Mouse (Mus musculus) myocyte (in vitro differentiated cells): ENCODE data around the gene Cyba. TPM values are rescaled to one million over a fixed set of nuclear protein-coding genes. Genes with fewer than 3 reads are reported as not detected.

Source experiments
- H3K27me3 ChIP-seq: one replicate; pipeline ENCODE4 v1.6.1; 2011; ENCODE audit not compliant: control insufficient read depth, insufficient read depth, insufficient read length
- H3K36me3 ChIP-seq: one replicate; pipeline ENCODE4 v1.6.1; 2011; ENCODE audit not compliant: control insufficient read depth, insufficient read depth
- H3K4me2 ChIP-seq: one replicate; pipeline ENCODE4 v1.6.1; 2011; ENCODE audit warnings: low read depth, control low read depth
- H3K4me3 ChIP-seq: one replicate; pipeline ENCODE4 v1.5.1; 2011; ENCODE audit warnings: mild to moderate bottlenecking, control low read depth, moderate library complexity
- H3K79me2 ChIP-seq: one replicate; pipeline ENCODE4 v1.6.1; 2011; ENCODE audit not compliant: control insufficient read depth, insufficient read depth
- H3ac ChIP-seq: one replicate; pipeline ENCODE4 v1.6.1; 2011; ENCODE audit not compliant: control insufficient read depth, insufficient read length
- CEBPB ChIP-seq: IDR thresholded peaks from 2 replicates; pipeline ENCODE4 v1.6.1; 2011; ENCODE audit warnings: mild to moderate bottlenecking, moderate library complexity; ENCODE audit not compliant: poor library complexity, insufficient read depth, severe bottlenecking
- E2F4 ChIP-seq: IDR thresholded peaks from one replicate; pipeline ENCODE4 v1.6.1; 2011; ENCODE audit warnings: mild to moderate bottlenecking, control low read depth, moderate library complexity; ENCODE audit not compliant: insufficient read depth
- MAX ChIP-seq: IDR thresholded peaks from one replicate; pipeline ENCODE4 v1.6.1; 2011; ENCODE audit warnings: low read depth, mild to moderate bottlenecking, control low read depth
- MYOD1 ChIP-seq, 3 experiments: IDR thresholded peaks; one replicate each; pipeline ENCODE4 v1.6.1; 2011; ENCODE audit warnings: control low read depth in 2 of 3, low read depth in 2 of 3, mild to moderate bottlenecking in 2 of 3, moderate library complexity in 1 of 3; ENCODE audit not compliant: insufficient read length in 2 of 3, control insufficient read depth in 1 of 3
- MYOG ChIP-seq, 3 experiments: IDR thresholded peaks; one replicate each; pipeline ENCODE4 v1.6.1; 2011; ENCODE audit warnings: control low read depth in 2 of 3, low read depth in 2 of 3, mild to moderate bottlenecking in 2 of 3; ENCODE audit not compliant: insufficient read length in 2 of 3, control insufficient read depth in 1 of 3, insufficient read depth in 1 of 3
- POLR2A ChIP-seq: IDR thresholded peaks from one replicate; pipeline ENCODE4 v1.6.1; 2011; ENCODE audit warnings: low read depth, mild to moderate bottlenecking, control low read depth, moderate library complexity; ENCODE audit not compliant: insufficient read length
- POLR2AphosphoS2 ChIP-seq: IDR thresholded peaks from one replicate; pipeline ENCODE4 v1.6.1; 2011; ENCODE audit warnings: low read depth, control low read depth; ENCODE audit not compliant: insufficient read length
- REST ChIP-seq: IDR thresholded peaks from one replicate; pipeline ENCODE4 v1.6.1; 2011; ENCODE audit warnings: mild to moderate bottlenecking, control low read depth, moderate library complexity; ENCODE audit not compliant: insufficient read depth, insufficient read length
- SRF ChIP-seq: IDR thresholded peaks from one replicate; pipeline ENCODE4 v1.6.1; 2011; ENCODE audit warnings: low read depth; ENCODE audit not compliant: control insufficient read depth, insufficient read length
- TCF12 ChIP-seq: IDR thresholded peaks from one replicate; pipeline ENCODE4 v1.6.1; 2011; ENCODE audit warnings: mild to moderate bottlenecking, control low read depth; ENCODE audit not compliant: poor library complexity, insufficient read depth, severe bottlenecking
- TCF3 ChIP-seq: IDR thresholded peaks from one replicate; pipeline ENCODE4 v1.6.1; 2011; ENCODE audit warnings: low read depth, control low read depth; ENCODE audit not compliant: insufficient read length
- USF1 ChIP-seq: IDR thresholded peaks from one replicate; pipeline ENCODE4 v1.6.1; 2011; ENCODE audit warnings: low read depth, mild to moderate bottlenecking, control low read depth, moderate library complexity
- polyA plus RNA-seq: library from polyadenylated mRNA; unstranded; fragments of >200 nt; fragmentation: generic; extraction: Trizol; gene quantifications from one replicate; pipeline ENCODE4 v1.2.1, GENCODE M21; 2012; ENCODE audit warnings: missing spikeins

The Cyba gene
- not detected for polyA plus RNA-seq

GRCm38 (mm10) chr8:122432443-122433268, at the start of gene Cyba:
Gene Cyba, minus strand, starts transcription at chr8:122432930.
- TF ChIP-seq TCF3: no peak
- peak; percentile 47 for TF ChIP-seq POLR2AphosphoS2
- no peaks in the 10 kb centered on the region for H3K27me3 ChIP-seq
- H3K4me2 ChIP-seq: no peak within 1 kb of the TSS
- H3ac ChIP-seq: no peak within 1 kb of the TSS
- H3K4me3 ChIP-seq: no peak within 1 kb of the TSS
- H3K79me2 ChIP-seq: no peaks in the 10 kb centered on the region
- peaks cover 14% of the 10 kb centered on the region for H3K36me3 ChIP-seq

- no peak overlapping the region for H3ac ChIP-seq
- H3K4me3 ChIP-seq: no peak overlapping the region
- no peaks in the 10 kb centered on the region for H3K27me3 ChIP-seq
- H3K36me3 ChIP-seq: peaks cover 34% of the 10 kb centered on the region
- H3K79me2 ChIP-seq: no peaks in the 10 kb centered on the region
- TF ChIP-seq POLR2A: peak; percentile 8
- TF ChIP-seq MYOD1 (IDR thresholded peaks at IDR 0.05; ENCODE audit: control insufficient read depth in 1 of 3, insufficient read length in 2 of 3, low read depth in 2 of 3): peak in 1 of 3 experiments; percentile 19
- TF ChIP-seq SRF: no peak
- TF ChIP-seq TCF3: no peak
- TF ChIP-seq REST: no peak
- no peak overlapping the region for H3K4me2 ChIP-seq
These were observed 49.7 kb upstream of the Cyba start for GRCm38 (mm10) chr8:122482448-122482847.

- TF ChIP-seq TCF3: no peak
- TF ChIP-seq POLR2A: peak; percentile 92
- peak; percentile 83 for TF ChIP-seq POLR2AphosphoS2
- TF ChIP-seq MYOD1 (IDR thresholded peaks at IDR 0.05; ENCODE audit: control insufficient read depth in 1 of 3, insufficient read length in 2 of 3, low read depth in 2 of 3): peak in 2 of 3 experiments; percentile 3 to 6
- TF ChIP-seq MYOG (IDR thresholded peaks at IDR 0.05; ENCODE audit: control insufficient read depth in 1 of 3, insufficient read depth in 1 of 3, insufficient read length in 2 of 3, low read depth in 2 of 3): peak in 1 of 3 experiments; percentile 46
- no peak for TF ChIP-seq USF1
- peak; percentile 93 for TF ChIP-seq SRF
- peak; percentile 6 for TF ChIP-seq E2F4
- Histone ChIP-seq H3K36me3 (peaks cover 9% of the 10 kb centered on the region), H3K4me2 (peak within 1 kb of the TSS; percentile 94), H3K27me3 (no peaks in the 10 kb centered on the region), H3K79me2 (peaks cover 23% of the 10 kb centered on the region), H3ac (peak within 1 kb of the TSS; percentile 95), H3K4me3 (peak within 1 kb of the TSS; percentile 56)
These were observed 43.0 kb upstream of the Cyba start, which contains the start of the genes Rnf166 and Ctu2 for GRCm38 (mm10) chr8:122475580-122476320. Gene Rnf166, minus strand, starts transcription at chr8:122476064. Gene Ctu2, plus strand, starts transcription at chr8:122476143.

GRCm38 (mm10) chr8:122474951-122475560, 42.3 kb upstream of the Cyba start:
- Histone ChIP-seq H3K4me3 (peak overlapping the region; percentile 56), H3K27me3 (no peaks in the 10 kb centered on the region), H3K36me3 (peaks cover 9% of the 10 kb centered on the region), H3ac (peak overlapping the region; percentile 95), H3K79me2 (peaks cover 23% of the 10 kb centered on the region), H3K4me2 (peak overlapping the region; percentile 73)
- TF ChIP-seq MAX: no peak
- TF ChIP-seq REST: no peak
- TF ChIP-seq POLR2AphosphoS2: no peak
- no peak for TF ChIP-seq TCF3
- no peak for TF ChIP-seq USF1
- no peak for TF ChIP-seq POLR2A

- Histone ChIP-seq H3K36me3 (peaks cover 9% of the 10 kb centered on the region), H3K4me3 (peak overlapping the region; percentile 56), H3K4me2 (no peak overlapping the region), H3ac (no peak overlapping the region), H3K79me2 (peaks cover 23% of the 10 kb centered on the region), H3K27me3 (no peaks in the 10 kb centered on the region)
- TF ChIP-seq POLR2A (no peak), CEBPB (no peak), E2F4 (no peak), POLR2AphosphoS2 (no peak), MYOG (IDR thresholded peaks at IDR 0.05; ENCODE audit: control insufficient read depth in 1 of 3, insufficient read depth in 1 of 3, insufficient read length in 2 of 3, low read depth in 2 of 3) (no peak), SRF (no peak), MAX (no peak), TCF12 (no peak), REST (no peak), USF1 (no peak), MYOD1 (IDR thresholded peaks at IDR 0.05; ENCODE audit: control insufficient read depth in 1 of 3, insufficient read length in 2 of 3, low read depth in 2 of 3) (no peak), TCF3 (no peak)
These were observed 41.2 kb upstream of the Cyba start for GRCm38 (mm10) chr8:122473911-122474421.
